Mouse (Mus musculus) thymus, adult 2 months (tissue): Measurements from ENCODE around the gene Alkbh2.

Experiments used
- CTCF ChIP-seq: fragments of 200-500 bp; IDR thresholded peaks from 2 replicates; pipeline ENCODE4 v1.5.1; 2012; ENCODE audit warnings: mild to moderate bottlenecking, control low read depth, low read length, moderate library complexity, borderline replicate concordance; ENCODE audit not compliant: control insufficient read depth, poor library complexity, insufficient read depth; ENCODE audit errors: extremely low read depth
- POLR2A ChIP-seq: fragments of 200-500 bp; IDR thresholded peaks from 2 replicates; pipeline ENCODE4 v1.6.1; 2012; ENCODE audit warnings: mild to moderate bottlenecking, low read length, control low read depth, moderate library complexity; ENCODE audit not compliant: control insufficient read depth, poor library complexity, insufficient read depth; ENCODE audit errors: extremely low read depth

- TF ChIP-seq CTCF (no peak), POLR2A (no peak)
Observed at GRCm38 (mm10) chr5:114113334-114113733, 14.7 kb downstream of the Alkbh2 start.
